Mouse (Mus musculus) gastrocnemius, postnatal 10 days (tissue): Measurements from ENCODE around the gene Cds2. TPM values are rescaled to one million over a fixed set of nuclear protein-coding genes. Genes with fewer than 3 reads are reported as not detected.
"Not testable (repeated sequence)": the region's sequence is repeated elsewhere in the genome, so short reads cannot be mapped to it uniquely, and the experiment has no call there.

Source experiments
- DNase-seq: peaks from one replicate; pipeline ENCODE4 v3.0.0; 2021; ENCODE audit warnings: mixed read lengths
- total RNA-seq, 2 experiments: library from RNA; stranded (reverse); gene quantifications; 2 replicates each; pipeline ENCODE4 v1.2.3; 2021

The Cds2 gene
- total RNA-seq, 2 experiments from 2014 or later: 21.7 to 25.4 TPM

DNA sequence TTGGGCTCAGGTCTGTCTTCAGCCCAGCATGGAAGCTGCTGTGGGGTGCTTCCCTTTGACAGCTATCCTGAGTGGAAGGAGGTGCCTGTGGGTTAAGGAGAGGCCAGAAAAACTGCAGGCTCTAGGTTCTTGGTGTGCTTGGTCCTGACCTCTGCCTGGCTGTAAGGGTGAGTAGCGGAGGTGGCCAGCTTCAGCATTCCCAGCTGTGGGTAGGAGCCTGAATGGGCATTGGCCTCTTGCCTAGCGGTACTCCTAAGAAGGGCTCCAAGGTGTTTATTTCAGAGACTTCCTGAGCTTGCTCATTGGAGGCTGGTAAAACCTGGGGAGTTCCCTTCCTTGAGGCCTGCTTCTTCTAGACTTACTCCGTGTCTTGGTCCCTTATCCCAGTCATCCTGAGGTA, 28.3 kb downstream of the Cds2 start:
- DNase-seq: peak; percentile 33

- DNase-seq: no peak
Measured at GRCm38 (mm10) chr2:132292083-132292482, 29.1 kb downstream of the Cds2 start.

GRCm38 (mm10) chr2:132293694-132294450, 30.9 kb downstream of the Cds2 start:
- DNase-seq: no peak

DNA sequence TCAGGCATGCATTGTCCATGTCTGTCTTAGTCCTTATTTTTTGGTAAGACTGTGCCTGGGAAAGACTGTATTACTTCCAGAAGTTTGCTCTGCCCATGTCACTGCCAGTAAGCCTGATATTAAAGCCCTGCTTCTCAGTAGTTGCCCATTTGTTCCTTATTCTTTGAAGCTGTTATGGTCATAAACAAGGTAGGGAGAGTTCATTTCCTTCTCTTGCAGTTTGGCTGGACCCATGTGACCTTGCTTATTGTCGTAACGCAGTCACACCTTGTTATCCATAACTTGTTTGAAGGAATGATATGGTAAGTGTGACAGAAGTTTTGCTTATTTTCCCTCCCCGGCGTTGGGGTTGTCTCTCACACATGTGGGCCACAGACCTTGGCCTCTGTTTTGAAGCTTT, 35.3 kb downstream of the Cds2 start:
- no peak for DNase-seq

- no peak for DNase-seq
Measured at GRCm38 (mm10) chr2:132301436-132301835, 38.5 kb downstream of the Cds2 start.

DNA sequence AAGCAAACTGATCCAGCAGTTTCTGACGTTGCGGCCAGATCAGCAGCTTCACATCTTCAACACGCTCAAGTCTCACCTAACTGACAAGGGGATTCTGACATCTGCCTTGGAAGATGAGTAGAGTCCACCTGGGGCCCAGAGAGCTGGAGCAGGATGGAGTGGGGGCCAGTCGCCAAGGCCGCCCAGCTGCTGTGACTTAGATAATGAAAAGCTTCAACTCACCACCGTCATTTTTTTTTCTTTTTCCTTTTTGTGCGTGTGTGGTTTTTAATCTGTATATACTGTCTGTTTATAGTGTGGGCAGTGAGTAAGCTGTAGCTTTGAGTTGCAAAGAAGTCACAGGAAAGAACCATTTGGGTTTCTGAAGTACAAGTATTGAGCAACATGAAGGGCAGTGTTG, 42.2 kb downstream of the Cds2 start:
- DNase-seq: no peak

- no peak for DNase-seq
Measured at GRCm38 (mm10) chr2:132305988-132306387, 43.0 kb downstream of the Cds2 start.

DNA sequence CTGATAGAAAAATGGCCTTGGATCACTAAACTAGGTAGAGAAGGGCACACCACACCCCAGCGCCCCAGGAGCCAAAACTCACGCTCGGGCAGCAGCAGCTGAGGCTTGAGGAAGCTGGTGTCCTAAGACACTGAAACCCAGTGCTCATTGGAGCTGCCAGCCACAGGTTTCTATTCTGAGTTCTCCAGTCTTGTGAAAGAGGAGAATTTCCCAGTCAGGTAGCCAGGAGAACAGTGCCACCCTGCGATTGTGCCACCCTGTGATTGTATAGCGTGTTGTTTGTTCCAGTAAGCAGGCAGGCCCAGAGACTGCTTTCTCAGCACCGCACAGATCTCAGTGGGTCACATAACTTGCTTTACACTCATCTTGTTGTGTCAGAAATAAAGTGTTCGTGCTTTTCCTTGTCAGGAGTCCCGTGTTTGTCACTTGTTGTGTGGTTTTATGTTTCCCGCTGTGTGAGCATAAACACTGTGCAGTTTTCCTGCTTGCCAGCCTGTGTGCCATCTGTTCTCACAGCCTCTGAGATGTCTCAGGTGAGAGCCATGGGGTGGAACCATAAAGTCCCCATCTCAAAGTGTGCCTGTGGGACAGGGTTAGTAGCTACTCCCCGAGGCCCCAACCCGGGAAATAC, 44.4 kb downstream of the Cds2 start:
- no peak for DNase-seq

DNA sequence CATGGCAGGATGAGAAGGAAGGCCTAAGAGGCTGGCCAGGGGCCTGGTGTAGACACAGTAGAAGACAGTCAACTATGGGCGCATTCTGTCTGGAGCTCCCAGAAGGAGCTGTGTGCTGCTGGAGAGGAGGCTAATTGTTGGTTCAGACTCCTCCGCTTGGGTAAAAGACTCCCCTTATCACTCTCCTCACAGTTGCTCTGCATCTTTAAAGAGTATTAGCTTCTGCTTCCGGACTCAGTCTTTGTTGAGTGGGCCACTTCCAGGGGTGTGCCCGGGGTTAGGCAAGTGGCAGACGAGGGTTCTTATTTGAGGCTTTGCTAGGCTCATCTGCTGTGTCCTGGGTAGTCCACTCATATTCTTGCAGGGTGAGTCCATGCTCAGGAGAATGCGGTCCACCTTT, 45.9 kb downstream of the Cds2 start:
- DNase-seq: no peak

DNA sequence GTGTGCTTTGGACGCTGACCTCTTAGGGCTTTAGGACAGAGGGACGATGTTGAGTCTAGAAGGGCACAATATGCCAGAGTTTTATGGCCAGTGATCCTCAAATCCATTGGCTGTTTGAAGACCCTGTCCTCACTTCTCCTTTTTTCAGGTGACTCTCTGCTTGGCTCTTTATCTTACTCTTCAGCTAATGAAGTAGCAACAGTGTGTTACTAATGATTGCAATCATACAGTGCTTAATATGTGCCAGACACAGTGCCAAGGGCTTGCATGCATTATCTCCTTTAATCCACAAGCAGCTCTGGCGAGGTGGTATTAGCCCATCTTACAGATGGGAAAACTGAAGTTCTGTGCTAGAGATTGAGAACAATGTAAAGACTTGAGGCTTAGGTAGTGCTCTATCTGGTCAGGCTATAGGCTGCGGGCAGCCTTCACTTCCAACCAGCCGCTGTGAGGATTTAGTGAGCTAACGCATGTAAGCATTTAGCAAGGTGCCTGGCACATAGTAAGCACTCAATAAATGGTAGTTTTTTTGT, 46.5 kb downstream of the Cds2 start:
- no peak for DNase-seq

GRCm38 (mm10) chr2:132312616-132313015, 49.7 kb downstream of the Cds2 start:
- no peak for DNase-seq

DNA sequence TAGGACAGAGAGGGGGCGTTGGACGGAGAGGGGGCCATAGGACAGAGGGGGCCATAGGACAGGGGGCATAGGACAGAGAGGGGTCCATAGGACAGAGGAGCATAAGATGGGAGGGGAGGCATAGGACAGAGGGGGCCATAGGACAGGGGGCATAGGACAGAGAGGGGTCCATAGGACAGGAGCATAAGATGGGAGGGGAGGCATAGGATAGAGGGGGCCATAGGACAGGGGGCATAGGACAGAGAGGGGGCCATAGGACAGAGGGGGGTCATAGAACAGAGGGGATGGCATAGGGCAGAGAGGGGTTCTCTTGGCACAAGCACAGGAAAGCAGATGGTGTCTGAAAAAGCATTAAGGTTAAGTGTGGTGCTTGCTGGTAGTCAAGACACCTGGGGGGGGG, 50.6 kb downstream of the Cds2 start:
- no peak for DNase-seq

DNA sequence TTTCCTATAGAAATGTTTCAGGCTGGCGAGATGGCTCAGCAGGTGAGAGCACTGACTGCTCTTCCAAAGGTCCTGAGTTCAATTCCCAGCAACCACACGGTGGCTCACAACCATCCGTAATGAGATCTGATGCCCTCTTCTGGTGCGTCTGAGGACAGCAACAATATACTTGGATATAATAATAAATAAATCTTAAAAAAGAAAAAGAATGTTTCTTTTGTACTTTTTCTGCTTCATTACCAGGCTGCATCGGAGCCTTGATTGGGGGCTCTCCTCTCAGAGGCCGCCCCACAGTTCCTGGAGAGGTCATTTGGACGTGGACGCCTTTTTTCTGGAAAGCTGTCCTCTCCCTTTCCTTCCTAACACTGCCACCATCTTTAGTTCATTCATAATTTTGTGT, 51.1 kb downstream of the Cds2 start:
- not testable (repeated sequence) for DNase-seq

GRCm38 (mm10) chr2:132316041-132316808, 53.3 kb downstream of the Cds2 start:
- DNase-seq: peak; percentile 58

- no peak for DNase-seq
Measured at GRCm38 (mm10) chr2:132317178-132317577, 54.2 kb downstream of the Cds2 start.

DNA sequence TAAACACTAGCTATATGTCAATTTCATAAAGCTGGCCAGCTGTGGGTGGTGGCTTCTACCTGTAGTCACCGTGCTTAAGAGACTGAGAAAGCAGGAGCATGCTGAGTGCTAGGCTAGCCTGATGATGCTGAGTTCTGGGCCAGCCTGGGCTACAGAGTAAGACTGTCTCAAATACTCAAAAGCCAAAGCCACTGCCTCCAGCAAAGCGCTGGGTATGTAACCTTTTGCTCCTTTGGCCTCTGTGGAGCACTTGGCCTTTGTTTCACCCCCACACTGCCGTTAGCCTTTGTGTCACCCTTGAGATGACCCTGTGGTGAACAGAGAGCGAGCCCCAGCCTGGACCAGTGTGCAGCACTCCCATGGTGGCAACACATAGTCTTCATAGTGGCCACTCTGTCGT, 57.6 kb downstream of the Cds2 start:
- no peak for DNase-seq

DNA sequence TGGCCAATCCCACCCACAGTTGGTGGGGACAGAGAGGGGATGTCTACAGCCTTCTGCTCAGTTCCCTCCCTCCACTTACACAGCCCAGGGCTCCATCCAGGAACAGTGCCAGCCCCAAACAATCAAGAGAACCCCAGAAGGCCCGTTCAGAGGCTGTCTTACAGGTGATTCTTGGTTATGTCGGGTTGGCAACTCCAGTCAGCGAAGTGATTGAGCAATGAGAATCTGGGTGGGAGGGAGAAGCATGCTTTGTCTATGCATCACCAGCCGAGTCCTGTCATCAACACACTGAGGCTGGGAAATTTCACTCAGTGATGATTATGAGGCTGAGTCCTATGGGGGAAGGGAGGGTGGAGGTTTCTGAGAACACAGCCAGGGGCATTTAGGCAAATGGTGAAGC, 60.6 kb downstream of the Cds2 start:
- no peak for DNase-seq

DNA sequence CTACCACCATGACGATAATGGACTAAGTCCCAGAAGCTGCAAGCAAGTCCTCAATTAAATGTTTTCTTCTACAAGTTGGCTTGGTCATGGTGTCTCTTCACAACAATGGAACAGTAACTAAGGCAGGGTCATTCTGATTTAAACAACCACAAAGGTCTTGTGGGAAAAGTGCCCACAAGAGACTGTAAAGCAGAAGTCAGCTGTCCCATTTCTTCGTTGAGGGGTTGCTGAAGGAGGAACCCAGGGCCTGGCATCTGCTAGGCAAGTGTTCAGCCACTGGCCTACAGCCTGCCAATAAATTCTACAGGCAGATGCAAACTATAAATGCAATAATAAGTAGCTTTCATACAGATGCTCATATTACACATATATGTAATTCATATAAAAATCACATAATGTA, 74.3 kb downstream of the Cds2 start:
- no peak for DNase-seq

GRCm38 (mm10) chr2:132340350-132340749, 77.4 kb downstream of the Cds2 start:
- DNase-seq: no peak

- no peak for DNase-seq
Measured at GRCm38 (mm10) chr2:132341293-132341692, 78.3 kb downstream of the Cds2 start.

DNA sequence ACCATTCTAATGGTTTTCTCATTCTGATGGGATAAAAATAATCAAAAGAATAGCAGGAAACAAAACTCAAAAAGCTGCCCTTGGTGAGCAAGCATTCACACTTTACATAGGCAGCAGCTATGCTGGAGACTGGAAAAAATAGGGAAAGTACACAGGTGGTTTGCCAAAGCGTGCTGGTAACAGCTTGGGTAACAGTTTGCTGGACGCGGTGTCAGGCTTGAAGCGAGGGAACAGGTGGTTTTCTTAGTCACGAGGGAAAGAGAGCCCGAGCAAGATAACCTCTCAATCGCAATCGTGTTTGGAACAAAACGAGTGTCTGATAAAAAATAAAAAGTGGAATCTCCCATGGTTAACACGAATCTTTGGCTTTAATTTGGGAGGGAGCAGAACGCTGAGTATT, 80.9 kb downstream of the Cds2 start:
- DNase-seq: no peak
